Mouse (Mus musculus): ENCODE measurements around the gene Gab2. TPM values are rescaled to one million over a fixed set of nuclear protein-coding genes. Genes with fewer than 3 reads are reported as not detected.

The Gab2 gene
- polyA plus RNA-seq, 1 experiment from 2014 or later, result 3.4 TPM

DNA sequence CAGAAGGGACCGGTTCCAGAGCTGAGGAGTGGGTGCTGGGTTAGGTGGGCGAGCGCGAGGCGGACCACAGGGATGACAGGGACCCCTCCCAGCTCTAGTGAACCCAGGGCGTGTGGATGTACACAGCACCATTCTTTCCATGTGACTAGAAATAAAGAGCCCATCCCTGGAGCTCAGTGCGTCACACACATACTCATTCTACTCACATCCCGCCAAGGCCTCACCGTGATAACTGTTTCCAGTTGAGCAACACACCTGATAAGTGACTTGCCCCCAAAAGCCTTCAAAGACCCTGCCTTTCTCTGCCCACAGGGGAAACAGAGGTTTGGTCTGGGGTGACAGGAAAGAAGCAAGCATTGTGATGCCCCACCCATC is 251.3 kb downstream of the Gab2 start:
- Histone ChIP-seq H3K9ac (ENCODE audit: low read length) (peak overlapping the region; percentile 76), H3K4me1 (replicated peaks; ENCODE audit: control insufficient read depth, insufficient read depth) (0 out of 2 replicates have a peak, but pooled peaks cover 3% of the 10 kb centered on the region), H3K9me3 (ENCODE audit: control insufficient read depth, low read length) (no peaks in the 10 kb centered on the region), H3K27me3 (ENCODE audit: control insufficient read depth, insufficient read depth, low read length) (no peaks in the 10 kb centered on the region), H3K4me3 (ENCODE audit: low read depth, low read length) (peak overlapping the region; percentile 83), H3K36me3 (ENCODE audit: control insufficient read depth, insufficient read depth, low read length) (no peaks in the 10 kb centered on the region), H3K4me2 (replicated peaks; ENCODE audit: low read depth) (peak overlapping the region; percentile 69), H3K27ac (replicated peaks) (no peak overlapping the region)
- DNase-seq (ENCODE audit: low spot score) (no peak), ATAC-seq (ENCODE audit: low FRiP score, low TSS enrichment) (peak; percentile 49)
- WGBS, result 1% methylated on average over 9 of the region's 9 CpGs
- no peak for TF ChIP-seq EP300 (optimal IDR thresholded peaks at IDR 0.05)
- TF ChIP-seq CTCF (IDR thresholded peaks at IDR 0.05; ENCODE audit: low read depth), result no peak

- Histone ChIP-seq H3K9ac (ENCODE audit: low read length) (no peak overlapping the region), H3K36me3 (ENCODE audit: control insufficient read depth, insufficient read depth, low read length) (no peaks in the 10 kb centered on the region), H3K4me1 (replicated peaks; ENCODE audit: control insufficient read depth, insufficient read depth) (0 out of 2 replicates have a peak, but pooled peaks cover 3% of the 10 kb centered on the region), H3K27ac (replicated peaks) (no peak overlapping the region), H3K9me3 (ENCODE audit: control insufficient read depth, low read length) (no peaks in the 10 kb centered on the region), H3K4me2 (replicated peaks; ENCODE audit: low read depth) (peak overlapping the region; percentile 69; the same call in 1 of the 2 replicates), H3K4me3 (ENCODE audit: low read depth, low read length) (no peak overlapping the region), H3K27me3 (ENCODE audit: control insufficient read depth, insufficient read depth, low read length) (no peaks in the 10 kb centered on the region)
- WGBS, result 83% methylated on average over 6 of the region's 6 CpGs
- DNase-seq (ENCODE audit: low spot score) (no peak), ATAC-seq (ENCODE audit: low FRiP score, low TSS enrichment) (no peak)
- no peak for TF ChIP-seq CTCF (IDR thresholded peaks at IDR 0.05; ENCODE audit: low read depth)
- TF ChIP-seq EP300 (optimal IDR thresholded peaks at IDR 0.05), result no peak
These were observed 251.9 kb downstream of the Gab2 start for GRCm38 (mm10) chr7:97333113-97333898.

DNA sequence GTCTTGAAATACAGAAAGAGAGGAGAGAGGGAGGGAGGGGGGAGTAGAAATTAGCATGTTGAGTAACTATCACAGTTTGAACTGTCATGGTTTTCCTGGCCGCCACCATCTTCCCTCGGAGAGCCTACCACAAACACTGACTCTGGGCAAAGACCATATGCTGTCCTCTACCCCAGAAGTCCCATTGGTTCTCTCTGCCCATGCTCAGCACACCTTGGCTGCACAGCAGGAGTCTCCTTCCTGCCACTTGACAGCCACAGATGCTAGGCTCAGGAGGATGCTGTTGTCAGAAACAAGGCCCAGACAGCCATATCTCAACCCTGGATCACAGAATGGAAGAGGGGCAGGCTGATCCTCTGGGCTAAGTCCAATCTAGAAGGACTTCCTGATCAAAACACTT is 253.0 kb downstream of the Gab2 start:
- Histone ChIP-seq H3K27ac (replicated peaks) (no peak overlapping the region), H3K9ac (ENCODE audit: low read length) (no peak overlapping the region), H3K4me1 (replicated peaks; ENCODE audit: control insufficient read depth, insufficient read depth) (0 out of 2 replicates have a peak, but pooled peaks cover 3% of the 10 kb centered on the region), H3K27me3 (ENCODE audit: control insufficient read depth, insufficient read depth, low read length) (no peaks in the 10 kb centered on the region), H3K36me3 (ENCODE audit: control insufficient read depth, insufficient read depth, low read length) (no peaks in the 10 kb centered on the region), H3K4me3 (ENCODE audit: low read depth, low read length) (no peak overlapping the region), H3K9me3 (ENCODE audit: control insufficient read depth, low read length) (no peaks in the 10 kb centered on the region), H3K4me2 (replicated peaks; ENCODE audit: low read depth) (no peak overlapping the region)
- ATAC-seq (ENCODE audit: low FRiP score, low TSS enrichment) (no peak), DNase-seq (ENCODE audit: low spot score) (no peak)
- no peak for TF ChIP-seq EP300 (optimal IDR thresholded peaks at IDR 0.05)
- no peak for TF ChIP-seq CTCF (IDR thresholded peaks at IDR 0.05; ENCODE audit: low read depth)
- 95% methylated on average over 2 of the region's 2 CpGs for WGBS

DNA sequence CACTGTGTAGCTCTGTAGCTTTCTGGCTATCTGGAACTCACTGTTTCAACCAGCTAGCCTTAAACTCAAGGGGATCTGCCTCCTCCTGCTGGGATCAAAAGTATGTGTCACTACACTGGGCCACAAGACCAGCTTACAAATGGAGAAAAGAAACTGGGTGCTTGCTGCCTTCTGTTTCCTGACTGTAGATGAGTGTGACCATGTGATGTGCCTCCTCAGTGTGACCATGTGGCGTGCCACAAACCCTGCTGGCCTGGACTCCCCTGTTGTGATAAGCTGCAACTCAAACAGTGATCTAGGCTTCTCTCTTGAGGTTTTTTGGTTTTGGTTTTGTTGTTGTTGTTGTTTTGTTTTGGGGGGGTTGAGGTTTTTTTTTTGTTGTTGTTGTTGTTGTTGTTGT is 255.3 kb downstream of the Gab2 start:
- Histone ChIP-seq H3K36me3 (ENCODE audit: control insufficient read depth, insufficient read depth, low read length) (no peaks in the 10 kb centered on the region), H3K4me3 (ENCODE audit: low read depth, low read length) (no peak overlapping the region), H3K27ac (replicated peaks) (no peak overlapping the region), H3K9me3 (ENCODE audit: control insufficient read depth, low read length) (no peaks in the 10 kb centered on the region), H3K4me2 (replicated peaks; ENCODE audit: low read depth) (no peak overlapping the region), H3K27me3 (ENCODE audit: control insufficient read depth, insufficient read depth, low read length) (no peaks in the 10 kb centered on the region), H3K4me1 (replicated peaks; ENCODE audit: control insufficient read depth, insufficient read depth) (no peaks in the 10 kb centered on the region; the same call in 1 of the 2 replicates), H3K9ac (ENCODE audit: low read length) (no peak overlapping the region)
- DNase-seq (ENCODE audit: low spot score) (no peak), ATAC-seq (ENCODE audit: low FRiP score, low TSS enrichment) (no peak)
- WGBS, result 88% methylated on average over 1 of the region's 1 CpGs
- TF ChIP-seq CTCF (IDR thresholded peaks at IDR 0.05; ENCODE audit: low read depth) (no peak), EP300 (optimal IDR thresholded peaks at IDR 0.05) (no peak)

- H3K9me3 ChIP-seq (ENCODE audit: control insufficient read depth, low read length), result no peaks in the 10 kb centered on the region
- ATAC-seq (ENCODE audit: low FRiP score, low TSS enrichment), result no peak
- no peaks in the 10 kb centered on the region for H3K36me3 ChIP-seq (ENCODE audit: control insufficient read depth, insufficient read depth, low read length)
- DNase-seq (ENCODE audit: low spot score), result no peak
- H3K27me3 ChIP-seq (ENCODE audit: control insufficient read depth, insufficient read depth, low read length), result no peaks in the 10 kb centered on the region
- 74% methylated on average over 4 of the region's 4 CpGs for WGBS
- H3K4me3 ChIP-seq (ENCODE audit: low read depth, low read length), result no peak overlapping the region
- no peak overlapping the region for H3K9ac ChIP-seq (ENCODE audit: low read length)
- no peak overlapping the region for H3K4me2 ChIP-seq (replicated peaks; ENCODE audit: low read depth)
- H3K27ac ChIP-seq (replicated peaks), result no peak overlapping the region
- TF ChIP-seq CTCF (IDR thresholded peaks at IDR 0.05; ENCODE audit: low read depth) (no peak), EP300 (optimal IDR thresholded peaks at IDR 0.05) (no peak)
- H3K4me1 ChIP-seq (replicated peaks; ENCODE audit: control insufficient read depth, insufficient read depth), result no peaks in the 10 kb centered on the region; the same call in 1 of the 2 replicates
These were observed 257.2 kb downstream of the Gab2 start for GRCm38 (mm10) chr7:97338593-97338992.

DNA sequence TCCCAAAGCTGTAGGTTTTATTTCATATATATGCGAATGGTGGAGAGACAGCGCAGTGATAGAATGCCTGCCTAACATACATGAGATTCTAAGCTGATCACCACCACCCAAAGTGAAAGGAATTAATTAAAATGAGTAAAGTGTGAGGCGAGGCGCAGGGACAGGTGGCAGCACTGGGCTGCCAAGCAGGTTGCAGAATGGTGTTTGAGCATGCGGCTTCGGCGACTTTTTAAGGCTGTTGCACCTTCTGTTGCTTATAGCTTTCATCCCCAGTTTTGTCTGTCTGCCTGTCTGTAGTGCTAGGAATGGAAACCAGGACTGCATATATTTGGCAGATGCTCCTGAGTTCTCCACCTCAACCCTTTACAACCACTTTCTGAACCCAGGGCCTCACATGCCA is 258.2 kb downstream of the Gab2 start:
- DNase-seq (ENCODE audit: low spot score) (no peak), ATAC-seq (ENCODE audit: low FRiP score, low TSS enrichment) (no peak)
- H3K9me3 ChIP-seq (ENCODE audit: control insufficient read depth, low read length), result no peaks in the 10 kb centered on the region
- no peak overlapping the region for H3K9ac ChIP-seq (ENCODE audit: low read length)
- H3K36me3 ChIP-seq (ENCODE audit: control insufficient read depth, insufficient read depth, low read length), result no peaks in the 10 kb centered on the region
- 91% methylated on average over 7 of the region's 7 CpGs for WGBS
- H3K27ac ChIP-seq (replicated peaks), result no peak overlapping the region
- TF ChIP-seq EP300 (optimal IDR thresholded peaks at IDR 0.05) (no peak), CTCF (IDR thresholded peaks at IDR 0.05; ENCODE audit: low read depth) (no peak)
- no peak overlapping the region for H3K4me3 ChIP-seq (ENCODE audit: low read depth, low read length)
- no peaks in the 10 kb centered on the region for H3K27me3 ChIP-seq (ENCODE audit: control insufficient read depth, insufficient read depth, low read length)
- H3K4me2 ChIP-seq (replicated peaks; ENCODE audit: low read depth), result no peak overlapping the region
- no peaks in the 10 kb centered on the region; the same call in 1 of the 2 replicates for H3K4me1 ChIP-seq (replicated peaks; ENCODE audit: control insufficient read depth, insufficient read depth)
